Comparison of ENCODE assay signal across 8 mouse cellular contexts in the genomic region with DNA sequence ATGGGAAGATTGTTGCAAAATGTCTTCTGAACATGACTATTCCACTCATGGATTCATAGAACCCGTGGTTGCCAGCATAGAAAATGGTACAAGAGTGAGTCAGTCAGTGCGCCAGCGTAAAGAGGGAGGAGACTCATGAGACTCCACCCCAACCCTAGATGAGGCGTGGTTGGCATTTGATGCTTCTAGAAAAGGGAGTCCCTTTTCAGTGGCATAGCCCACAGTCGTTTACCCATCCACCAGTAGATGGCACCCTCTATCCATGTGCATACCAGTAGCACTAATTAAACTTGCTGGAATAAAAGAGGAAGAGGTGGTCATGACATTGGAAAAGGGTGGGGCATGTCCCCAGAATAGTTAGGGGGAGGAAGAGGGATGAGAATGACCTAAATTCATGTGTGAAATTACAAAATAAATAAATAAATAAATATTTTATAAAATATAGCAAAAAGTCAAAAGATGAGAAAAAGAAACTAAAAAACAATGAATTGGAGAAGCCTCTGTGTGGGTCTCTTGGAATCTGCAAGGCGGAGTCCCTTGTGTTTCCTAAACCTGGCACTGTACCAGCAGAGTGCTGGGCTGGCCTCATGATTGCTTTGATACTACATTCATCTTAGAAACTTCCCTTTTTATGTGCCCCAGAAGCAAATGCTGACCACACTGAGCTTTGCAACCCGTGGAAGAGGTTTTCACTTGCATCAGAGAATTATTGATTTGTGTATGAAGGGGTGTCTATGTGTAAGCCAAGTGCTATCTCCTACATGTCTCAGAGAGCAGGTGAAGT. TPM values are rescaled to one million over a fixed set of nuclear protein-coding genes. Genes with fewer than 3 reads are reported as not detected.
DNase-seq lines count a peak whose midpoint lies in the region; ATAC-seq lines count a peak whose summit lies in the region.

No protein-coding gene starts in this region.

- H3K27me3 ChIP-seq in hindbrain, embryonic 15.5 days = no peaks in the 10 kb centered on the region

- H3K4me2 ChIP-seq in hindbrain, embryonic 15.5 days = no peak overlapping the region

- H3K27ac ChIP-seq in hindbrain, embryonic 15.5 days (replicated peaks) = no peak overlapping the region

- H3K4me3 ChIP-seq in hindbrain, embryonic 15.5 days = no peak overlapping the region

- no peaks in the 10 kb centered on the region for H3K9me3 ChIP-seq in hindbrain, embryonic 15.5 days

- peak; percentile 88 for ATAC-seq in hindbrain, embryonic 15.5 days (ENCODE audit: low FRiP score, low read depth)

- H3K36me3 ChIP-seq in hindbrain, embryonic 15.5 days = no peaks in the 10 kb centered on the region

- WGBS in hindbrain, embryonic 15.5 days = 35% methylated on average over 7 of the region's 7 CpGs

- no peak overlapping the region for H3K9ac ChIP-seq in hindbrain, embryonic 15.5 days

- no peaks in the 10 kb centered on the region for H3K4me1 ChIP-seq in hindbrain, embryonic 15.5 days (replicated peaks)

- peak; percentile 75 for DNase-seq in WW6 (ENCODE audit: low read depth, low spot score)
- DNase-seq in cerebellum, postnatal 25 days = peak; percentile 53 to 83
- DNase-seq in gastrocnemius, adult 18-20 months (ENCODE audit: low spot score) = peak; percentile 58
- DNase-seq in layer of hippocampus, postnatal 36 days = peak; percentile 29 to 35
- DNase-seq in lung, postnatal 4 days = peak; percentile 78 to 85
- DNase-seq in right cerebral cortex, adult 2 months (ENCODE audit: low spot score in 2 of 2) = peak; percentile 63 to 64
- DNase-seq in urinary bladder, postnatal 4 days (ENCODE audit: low spot score in 2 of 2) = peak; percentile 52 to 76

RNA-seq across cellular contexts. Expression of gene Btbd10, which starts 8.9 kb away (rescaled TPM):
- 1 to 10 TPM; 6.8 to 8.9 TPM for total RNA-seq in gastrocnemius, adult 18-20 months (2021)
- 75.2 and 75.3 TPM in 2 replicates for polyA plus RNA-seq in hindbrain, embryonic 15.5 days (2015; fragmentation: Nextera tagmentation; extraction: Ambion mirVana)
- 10 to 100 TPM; 59.1 to 63.0 TPM for total RNA-seq in layer of hippocampus, postnatal 36 days (2021)

RNA-seq across cellular contexts. Expression of gene Pth, which starts 10.3 kb away (rescaled TPM):
- not detected for total RNA-seq in gastrocnemius, adult 18-20 months (2021)
- not detected in 2 replicates for polyA plus RNA-seq in hindbrain, embryonic 15.5 days (2015; fragmentation: Nextera tagmentation; extraction: Ambion mirVana)
- total RNA-seq in layer of hippocampus, postnatal 36 days (2021) = not detected

Comparison
In these comparisons a context has a peak if more than half of its experiments do, and no peak if none do; other contexts are left out.
1. RNA of gene Btbd10, which starts 8.9 kb away (total RNA-seq): 59.1 to 63.0 TPM in layer of hippocampus, postnatal 36 days; 6.8 to 8.9 TPM in gastrocnemius, adult 18-20 months; every median in the first group is over 4 times any median in the second.
2. Peak in every context shown above with its lines, with median percentiles within 50 percentile points of each other: DNase-seq.